Mouse (Mus musculus): ENCODE measurements at regions not wholly inside any gene's neighbourhood (a gene's known extent, or its start where the extent isn't known, plus 50 kb on each side); places are given as distances from the start of the nearest gene placed in this dataset.

DNA sequence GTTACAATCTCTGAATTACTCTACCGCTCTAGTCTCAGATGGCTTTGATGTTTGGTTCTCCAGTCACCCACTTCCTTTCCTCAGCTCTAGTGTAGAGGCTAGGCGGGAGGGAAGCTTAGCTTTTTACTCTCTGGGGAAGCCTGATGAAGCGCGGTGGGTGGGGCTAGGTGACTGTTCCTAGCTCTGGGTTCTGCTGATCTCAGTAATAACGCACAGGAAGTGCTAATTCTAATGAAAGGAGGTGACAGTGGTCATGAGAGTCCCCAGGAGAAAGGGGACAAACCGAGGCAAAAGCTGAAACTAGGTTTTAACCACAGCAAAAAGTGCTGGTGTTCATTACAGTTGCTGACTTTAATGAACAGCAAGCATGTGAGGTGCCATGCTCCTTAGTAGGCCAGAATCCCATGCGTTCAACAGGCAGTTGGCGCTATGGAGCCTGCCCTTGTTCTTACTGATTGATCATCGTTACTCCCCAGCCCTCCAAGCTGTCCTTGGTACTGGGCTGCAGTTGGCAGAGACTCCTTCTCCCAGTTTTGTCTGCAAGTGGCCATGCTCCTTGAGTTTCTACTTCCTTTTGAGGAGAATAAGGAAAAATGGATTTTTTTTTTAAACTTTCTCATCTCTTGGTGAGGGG is 687.9 kb upstream of the Car8 start:
- ATAC-seq (replicated peaks; ENCODE audit: low FRiP score, poor library complexity, severe bottlenecking), result no peak

- ATAC-seq (replicated peaks; ENCODE audit: low FRiP score, poor library complexity, severe bottlenecking), result no peak
Measured at GRCm38 (mm10) chr4:8922695-8923363, 684.0 kb upstream of the Car8 start.

GRCm38 (mm10) chr4:8921477-8922385 is 682.9 kb upstream of the Car8 start:
- no peak for ATAC-seq (replicated peaks; ENCODE audit: low FRiP score, poor library complexity, severe bottlenecking)

DNA sequence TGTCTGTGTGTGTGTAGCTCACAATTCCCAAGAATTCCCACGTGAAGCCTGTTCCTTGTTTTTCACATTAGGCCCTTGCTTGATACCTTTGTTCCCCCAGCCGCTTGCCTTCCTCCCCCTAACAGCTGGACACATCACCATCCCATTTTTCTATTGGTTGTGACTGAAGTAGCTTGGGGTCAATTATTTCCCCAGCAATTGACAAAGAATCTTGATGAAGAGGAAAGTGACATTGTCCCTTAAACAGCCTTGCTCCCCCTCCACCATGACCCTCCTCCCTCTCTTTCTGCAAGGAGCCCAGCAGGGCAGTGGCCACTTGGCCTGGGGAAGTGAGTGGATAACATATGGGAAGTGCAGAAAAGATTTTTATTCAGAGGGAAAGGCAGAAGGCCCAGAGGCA is 681.5 kb upstream of the Car8 start:
- ATAC-seq (replicated peaks; ENCODE audit: low FRiP score, poor library complexity, severe bottlenecking), result no peak

- ATAC-seq (replicated peaks; ENCODE audit: low FRiP score, poor library complexity, severe bottlenecking), result no peak
Measured at GRCm38 (mm10) chr4:8919366-8919984, 680.6 kb upstream of the Car8 start.
